Mouse (Mus musculus): ENCODE data around the gene Ampd1. TPM values are rescaled to one million over a fixed set of nuclear protein-coding genes. Genes with fewer than 3 reads are reported as not detected.
A peak's percentile ranks its signal among the peaks of the same experiment; 100 is the strongest.

Ampd1 gene
- polyA plus RNA-seq, 1 experiment from 2014 or later = not detected

DNA sequence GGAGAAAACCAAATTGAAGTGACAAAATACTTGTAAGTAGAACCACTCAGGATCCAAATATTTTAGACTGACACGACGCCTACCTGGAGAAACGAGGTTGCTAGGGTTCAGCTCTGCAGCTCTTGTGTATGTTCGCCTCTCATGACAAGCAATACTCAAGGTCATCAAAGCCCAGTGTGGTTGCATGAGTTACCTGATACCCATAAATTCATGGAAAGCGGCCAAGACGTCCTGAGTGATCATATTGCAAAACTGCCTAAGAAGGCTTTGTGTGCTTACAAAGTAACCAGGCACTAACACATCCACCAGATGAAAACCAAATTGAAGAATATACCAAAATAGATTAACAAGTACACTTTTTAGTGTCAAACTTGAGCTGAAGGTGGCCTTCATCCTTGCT is 4.8 kb upstream of the Ampd1 start:
- Histone ChIP-seq H3K9me3 (replicated peaks; ENCODE audit: control insufficient read depth, low read length) (no peaks in the 10 kb centered on the region), H3K36me3 (replicated peaks; ENCODE audit: control insufficient read depth, insufficient read depth, low read depth, low read length) (peaks cover 4% of the 10 kb centered on the region), H3K27ac (replicated peaks; ENCODE audit: low read depth, low read length) (no peak overlapping the region), H3K9ac (replicated peaks; ENCODE audit: low read length) (no peak overlapping the region), H3K4me2 (ENCODE audit: low read depth, low read length) (no peak overlapping the region), H3K4me3 (ENCODE audit: low read depth, low read length) (no peak overlapping the region), H3K4me1 (ENCODE audit: control insufficient read depth, insufficient read depth, low read length) (no peaks in the 10 kb centered on the region), H3K27me3 (ENCODE audit: control insufficient read depth, insufficient read depth, low read length) (no peaks in the 10 kb centered on the region)
- DNase-seq (ENCODE audit: low spot score) (peak; percentile 10), ATAC-seq (replicated peaks; ENCODE audit: insufficient number of reproducible peaks, low FRiP score, low TSS enrichment, low read depth) (no peak)
- WGBS = 85% methylated on average over 6 of the region's 6 CpGs

DNA sequence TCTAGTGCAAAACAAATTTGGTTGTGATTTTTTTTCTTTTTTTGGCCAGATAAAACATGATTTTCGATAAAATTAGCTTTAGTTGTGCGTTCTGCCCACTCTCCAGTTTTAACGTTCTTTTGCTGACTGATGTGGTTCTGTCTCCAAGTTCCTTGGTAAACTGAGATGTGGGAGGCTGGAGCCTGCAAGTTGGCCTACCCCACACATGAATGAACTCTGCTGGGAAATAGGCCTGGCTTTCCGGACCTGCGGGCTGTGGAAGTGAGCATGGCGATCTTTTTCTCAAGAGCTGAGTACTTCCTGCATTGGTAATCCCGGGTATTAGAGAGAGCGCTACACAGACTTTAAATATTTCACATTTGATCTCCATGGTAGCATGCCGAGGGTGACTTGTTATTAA is 2.1 kb downstream of the Ampd1 start:
- no peaks in the 10 kb centered on the region for H3K4me1 ChIP-seq (ENCODE audit: control insufficient read depth, insufficient read depth, low read length)
- WGBS = 83% methylated on average over 9 of the region's 9 CpGs
- no peaks in the 10 kb centered on the region for H3K9me3 ChIP-seq (replicated peaks; ENCODE audit: control insufficient read depth, low read length)
- H3K27ac ChIP-seq (replicated peaks; ENCODE audit: low read depth, low read length) = no peak overlapping the region
- H3K27me3 ChIP-seq (ENCODE audit: control insufficient read depth, insufficient read depth, low read length) = no peaks in the 10 kb centered on the region
- no peak overlapping the region for H3K9ac ChIP-seq (replicated peaks; ENCODE audit: low read length)
- H3K4me3 ChIP-seq (ENCODE audit: low read depth, low read length) = no peak overlapping the region
- H3K36me3 ChIP-seq (replicated peaks; ENCODE audit: control insufficient read depth, insufficient read depth, low read depth, low read length) = no peaks in the 10 kb centered on the region
- ATAC-seq (replicated peaks; ENCODE audit: insufficient number of reproducible peaks, low FRiP score, low TSS enrichment, low read depth) (no peak), DNase-seq (ENCODE audit: low spot score) (no peak)
- H3K4me2 ChIP-seq (ENCODE audit: low read depth, low read length) = no peak overlapping the region

DNA sequence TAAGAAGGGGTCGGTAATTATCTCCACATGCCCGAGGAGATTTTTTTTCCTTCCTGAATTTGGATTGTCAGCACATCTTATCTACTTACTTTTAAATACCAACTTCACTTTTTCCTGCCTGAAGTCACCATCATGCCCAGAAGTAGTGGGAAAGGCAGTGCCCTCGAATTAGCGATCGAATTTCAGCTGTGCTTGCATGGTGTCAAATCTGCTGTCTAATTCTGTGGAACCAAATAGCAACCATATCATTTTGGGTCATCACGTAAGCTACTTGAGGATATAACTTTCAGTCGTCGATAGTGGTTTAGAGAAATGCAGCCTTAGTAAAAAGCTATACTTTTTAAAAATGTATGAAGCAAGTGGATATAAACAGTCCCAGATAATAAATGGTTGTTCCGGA is 2.7 kb downstream of the Ampd1 start:
- no peaks in the 10 kb centered on the region for H3K36me3 ChIP-seq (replicated peaks; ENCODE audit: control insufficient read depth, insufficient read depth, low read depth, low read length)
- no peaks in the 10 kb centered on the region for H3K27me3 ChIP-seq (ENCODE audit: control insufficient read depth, insufficient read depth, low read length)
- no peak for ATAC-seq (replicated peaks; ENCODE audit: insufficient number of reproducible peaks, low FRiP score, low TSS enrichment, low read depth)
- no peak for DNase-seq (ENCODE audit: low spot score)
- WGBS = 90% methylated on average over 9 of the region's 9 CpGs
- H3K4me2 ChIP-seq (ENCODE audit: low read depth, low read length) = no peak overlapping the region
- no peak overlapping the region for H3K9ac ChIP-seq (replicated peaks; ENCODE audit: low read length)
- H3K4me1 ChIP-seq (ENCODE audit: control insufficient read depth, insufficient read depth, low read length) = no peaks in the 10 kb centered on the region
- no peak overlapping the region for H3K4me3 ChIP-seq (ENCODE audit: low read depth, low read length)
- no peaks in the 10 kb centered on the region for H3K9me3 ChIP-seq (replicated peaks; ENCODE audit: control insufficient read depth, low read length)
- H3K27ac ChIP-seq (replicated peaks; ENCODE audit: low read depth, low read length) = no peak overlapping the region

DNA sequence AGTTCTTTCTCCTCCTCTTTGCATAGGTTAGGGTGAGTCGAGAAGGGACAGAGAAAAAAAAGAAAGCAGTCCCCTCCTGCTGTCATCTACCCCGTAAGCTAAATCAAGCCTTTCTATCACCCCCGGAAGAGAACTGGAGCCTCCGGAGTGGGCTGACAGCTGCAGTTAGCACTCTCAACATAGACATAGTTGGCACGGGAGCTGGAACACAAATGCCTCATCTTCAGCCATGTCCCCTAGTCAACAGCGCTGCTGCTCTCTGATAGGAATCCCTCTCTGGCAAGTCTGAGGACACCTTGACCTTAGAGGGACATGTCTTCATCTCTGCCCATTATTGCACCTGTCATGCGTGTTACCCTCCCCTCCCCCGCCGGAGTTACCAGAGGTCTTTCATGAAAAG is 5.5 kb downstream of the Ampd1 start:
- H3K4me3 ChIP-seq (ENCODE audit: low read depth, low read length) = no peak overlapping the region
- no peak overlapping the region for H3K27ac ChIP-seq (replicated peaks; ENCODE audit: low read depth, low read length)
- H3K4me1 ChIP-seq (ENCODE audit: control insufficient read depth, insufficient read depth, low read length) = no peaks in the 10 kb centered on the region
- no peaks in the 10 kb centered on the region for H3K27me3 ChIP-seq (ENCODE audit: control insufficient read depth, insufficient read depth, low read length)
- no peaks in the 10 kb centered on the region for H3K9me3 ChIP-seq (replicated peaks; ENCODE audit: control insufficient read depth, low read length)
- H3K36me3 ChIP-seq (replicated peaks; ENCODE audit: control insufficient read depth, insufficient read depth, low read depth, low read length) = no peaks in the 10 kb centered on the region
- ATAC-seq (replicated peaks; ENCODE audit: insufficient number of reproducible peaks, low FRiP score, low TSS enrichment, low read depth) = no peak
- DNase-seq (ENCODE audit: low spot score) = no peak
- no peak overlapping the region for H3K9ac ChIP-seq (replicated peaks; ENCODE audit: low read length)
- WGBS = 88% methylated on average over 9 of the region's 9 CpGs
- no peak overlapping the region for H3K4me2 ChIP-seq (ENCODE audit: low read depth, low read length)

DNA sequence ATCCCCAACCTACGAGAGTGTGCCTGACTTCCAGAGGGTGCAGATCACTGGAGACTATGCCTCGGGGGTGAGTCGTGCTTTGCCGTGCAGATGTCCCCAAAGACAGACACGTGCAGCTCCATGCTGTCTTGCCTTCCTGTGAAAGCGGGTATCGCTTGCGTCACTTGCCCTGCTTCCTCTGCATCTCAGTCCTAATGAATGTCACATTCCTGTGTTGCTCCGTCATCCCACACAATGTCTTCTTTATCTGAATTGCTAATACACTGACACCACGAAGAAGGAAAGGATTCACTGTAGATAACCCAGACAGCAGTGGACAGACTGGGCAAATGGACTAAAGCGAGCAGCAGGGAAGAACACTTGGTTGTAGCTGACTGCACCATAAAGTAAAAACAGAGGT is 7.2 kb downstream of the Ampd1 start:
- ATAC-seq (replicated peaks; ENCODE audit: insufficient number of reproducible peaks, low FRiP score, low TSS enrichment, low read depth) = no peak
- no peaks in the 10 kb centered on the region for H3K9me3 ChIP-seq (replicated peaks; ENCODE audit: control insufficient read depth, low read length)
- WGBS = 49% methylated on average over 11 of the region's 11 CpGs
- no peaks in the 10 kb centered on the region for H3K4me1 ChIP-seq (ENCODE audit: control insufficient read depth, insufficient read depth, low read length)
- DNase-seq (ENCODE audit: low spot score) = no peak
- H3K36me3 ChIP-seq (replicated peaks; ENCODE audit: control insufficient read depth, insufficient read depth, low read depth, low read length) = no peaks in the 10 kb centered on the region
- H3K27ac ChIP-seq (replicated peaks; ENCODE audit: low read depth, low read length) = no peak overlapping the region
- H3K4me2 ChIP-seq (ENCODE audit: low read depth, low read length) = no peak overlapping the region
- H3K27me3 ChIP-seq (ENCODE audit: control insufficient read depth, insufficient read depth, low read length) = no peaks in the 10 kb centered on the region
- H3K4me3 ChIP-seq (ENCODE audit: low read depth, low read length) = no peak overlapping the region
- no peak overlapping the region for H3K9ac ChIP-seq (replicated peaks; ENCODE audit: low read length)

DNA sequence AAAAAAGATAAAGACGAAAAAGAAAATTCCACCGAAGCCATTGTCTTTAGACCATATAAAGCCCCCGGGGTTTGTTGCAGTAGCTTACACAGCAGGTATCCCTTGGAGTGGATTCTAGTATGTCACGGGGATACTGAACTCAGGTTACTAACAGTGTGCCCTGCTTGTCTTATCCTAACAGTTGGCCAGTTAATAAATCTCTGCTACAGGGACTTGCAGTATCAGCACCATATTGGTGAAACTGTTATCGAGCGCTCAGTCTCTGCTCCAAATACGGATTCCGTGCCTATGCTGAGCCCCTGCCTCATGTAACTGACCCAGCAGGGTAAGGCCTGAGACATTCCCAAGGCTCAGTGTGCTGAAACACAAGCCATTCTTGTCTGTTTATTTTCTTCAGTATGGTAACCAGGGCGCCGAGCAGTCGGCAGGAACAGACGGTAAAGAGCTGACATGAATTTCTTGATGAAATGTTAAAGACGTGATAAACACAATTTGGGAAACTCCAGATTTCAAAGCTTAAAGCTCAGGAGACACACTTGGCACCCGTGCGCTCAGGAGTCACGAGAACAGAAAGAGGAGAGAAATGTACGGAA is 8.1 kb downstream of the Ampd1 start:
- 81% methylated on average over 17 of the region's 17 CpGs for WGBS
- no peak overlapping the region for H3K4me2 ChIP-seq (ENCODE audit: low read depth, low read length)
- no peaks in the 10 kb centered on the region for H3K27me3 ChIP-seq (ENCODE audit: control insufficient read depth, insufficient read depth, low read length)
- no peaks in the 10 kb centered on the region for H3K9me3 ChIP-seq (replicated peaks; ENCODE audit: control insufficient read depth, low read length)
- H3K27ac ChIP-seq (replicated peaks; ENCODE audit: low read depth, low read length) = no peak overlapping the region
- H3K9ac ChIP-seq (replicated peaks; ENCODE audit: low read length) = no peak overlapping the region
- no peaks in the 10 kb centered on the region for H3K36me3 ChIP-seq (replicated peaks; ENCODE audit: control insufficient read depth, insufficient read depth, low read depth, low read length)
- H3K4me3 ChIP-seq (ENCODE audit: low read depth, low read length) = no peak overlapping the region
- ATAC-seq (replicated peaks; ENCODE audit: insufficient number of reproducible peaks, low FRiP score, low TSS enrichment, low read depth) (no peak), DNase-seq (ENCODE audit: low spot score) (no peak)
- H3K4me1 ChIP-seq (ENCODE audit: control insufficient read depth, insufficient read depth, low read length) = no peaks in the 10 kb centered on the region

DNA sequence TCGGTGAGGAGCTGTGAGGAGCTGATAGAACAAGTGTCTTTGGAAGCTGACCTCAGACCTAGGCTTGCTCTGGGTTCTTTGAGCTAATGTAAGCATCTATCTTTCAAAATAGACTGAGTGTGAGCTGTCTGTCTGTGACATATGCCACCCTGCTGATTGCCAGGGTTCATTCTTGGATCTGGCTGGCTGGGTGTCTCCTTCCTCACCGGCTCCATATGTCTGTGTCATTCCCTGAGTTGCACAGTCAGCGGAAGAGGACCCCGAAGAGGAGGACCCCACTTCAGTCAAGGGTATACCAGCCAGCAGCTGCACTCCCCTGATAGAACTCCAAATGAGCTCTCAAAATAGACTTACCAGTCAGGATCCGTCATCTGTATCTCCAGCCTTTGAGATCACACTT is 8.9 kb downstream of the Ampd1 start:
- Histone ChIP-seq H3K4me2 (ENCODE audit: low read depth, low read length) (no peak overlapping the region), H3K27ac (replicated peaks; ENCODE audit: low read depth, low read length) (no peak overlapping the region), H3K27me3 (ENCODE audit: control insufficient read depth, insufficient read depth, low read length) (no peaks in the 10 kb centered on the region), H3K4me1 (ENCODE audit: control insufficient read depth, insufficient read depth, low read length) (no peaks in the 10 kb centered on the region), H3K4me3 (ENCODE audit: low read depth, low read length) (no peak overlapping the region), H3K9me3 (replicated peaks; ENCODE audit: control insufficient read depth, low read length) (no peaks in the 10 kb centered on the region), H3K36me3 (replicated peaks; ENCODE audit: control insufficient read depth, insufficient read depth, low read depth, low read length) (no peaks in the 10 kb centered on the region), H3K9ac (replicated peaks; ENCODE audit: low read length) (no peak overlapping the region)
- WGBS = 88% methylated on average over 5 of the region's 5 CpGs
- DNase-seq (ENCODE audit: low spot score) (no peak), ATAC-seq (replicated peaks; ENCODE audit: insufficient number of reproducible peaks, low FRiP score, low TSS enrichment, low read depth) (no peak)

DNA sequence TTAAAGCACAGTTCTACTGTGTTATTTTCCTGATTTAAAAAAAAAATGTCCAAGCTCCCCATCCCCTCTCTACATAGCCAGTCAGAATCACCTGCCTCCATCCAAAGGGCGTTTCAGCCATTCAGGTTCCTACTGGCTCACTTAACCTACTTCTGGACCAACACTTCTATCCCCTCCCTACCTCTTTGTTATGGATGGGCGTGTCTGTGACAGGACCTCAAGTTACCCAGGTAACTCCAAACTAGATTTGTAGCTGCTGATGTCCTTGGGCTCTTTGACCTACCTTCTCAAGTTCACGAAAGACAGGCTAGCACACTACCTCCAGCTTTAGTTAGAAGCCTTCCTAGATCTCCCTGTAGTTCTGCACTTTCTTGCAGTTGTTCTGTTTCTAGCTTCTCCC is 12.2 kb downstream of the Ampd1 start:
- H3K27me3 ChIP-seq (ENCODE audit: control insufficient read depth, insufficient read depth, low read length) = no peaks in the 10 kb centered on the region
- H3K9ac ChIP-seq (replicated peaks; ENCODE audit: low read length) = no peak overlapping the region
- no peaks in the 10 kb centered on the region for H3K4me1 ChIP-seq (ENCODE audit: control insufficient read depth, insufficient read depth, low read length)
- no peak overlapping the region for H3K27ac ChIP-seq (replicated peaks; ENCODE audit: low read depth, low read length)
- H3K36me3 ChIP-seq (replicated peaks; ENCODE audit: control insufficient read depth, insufficient read depth, low read depth, low read length) = no peaks in the 10 kb centered on the region
- H3K4me2 ChIP-seq (ENCODE audit: low read depth, low read length) = no peak overlapping the region
- no peaks in the 10 kb centered on the region for H3K9me3 ChIP-seq (replicated peaks; ENCODE audit: control insufficient read depth, low read length)
- no peak overlapping the region for H3K4me3 ChIP-seq (ENCODE audit: low read depth, low read length)
- no peak for DNase-seq (ENCODE audit: low spot score)
- no peak for ATAC-seq (replicated peaks; ENCODE audit: insufficient number of reproducible peaks, low FRiP score, low TSS enrichment, low read depth)
- 85% methylated on average over 3 of the region's 3 CpGs for WGBS

All from embryonic facial prominence, embryonic 11.5 days (tissue).